Mouse (Mus musculus): ENCODE results near the gene Ecel1.

Ecel1 gene

GRCm38 (mm10) chr1:87170458-87170857 is 14.1 kb upstream of the Ecel1 start:
- no peak for DNase-seq (ENCODE audit: low spot score)

GRCm38 (mm10) chr1:87164796-87165184 is 8.5 kb upstream of the Ecel1 start:
- no peak for DNase-seq (ENCODE audit: low spot score)

DNA sequence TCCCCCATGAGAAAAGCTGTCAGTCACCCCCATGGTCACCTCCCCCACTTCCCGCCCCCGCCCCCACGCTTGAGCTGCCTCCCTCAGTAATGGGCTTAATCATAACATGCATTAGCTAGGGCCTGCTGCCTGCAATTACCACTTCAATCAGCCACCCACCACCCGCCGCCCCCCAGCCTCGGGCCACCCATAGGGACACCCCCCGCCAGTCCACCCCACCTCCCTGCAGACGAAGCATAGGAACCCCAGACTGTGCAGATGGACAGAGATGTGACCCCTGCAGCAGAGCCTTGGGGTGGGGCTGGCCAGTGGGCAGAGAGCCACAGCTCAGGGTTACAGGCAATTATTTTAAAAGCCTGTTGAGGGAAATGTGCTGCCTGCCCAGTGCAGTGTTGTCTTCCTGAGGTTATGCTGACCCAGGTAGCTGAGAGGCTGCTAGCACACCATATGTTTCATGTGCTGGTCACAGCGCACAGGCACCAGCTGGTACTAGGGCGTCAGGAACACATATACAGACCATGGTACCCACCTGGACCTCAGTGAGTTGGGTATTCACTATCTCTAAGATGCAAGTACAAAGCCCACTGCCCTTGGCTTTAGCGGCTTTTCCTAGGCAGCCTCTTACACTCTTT is 8.0 kb upstream of the Ecel1 start:
- DNase-seq (ENCODE audit: low spot score): no peak

DNA sequence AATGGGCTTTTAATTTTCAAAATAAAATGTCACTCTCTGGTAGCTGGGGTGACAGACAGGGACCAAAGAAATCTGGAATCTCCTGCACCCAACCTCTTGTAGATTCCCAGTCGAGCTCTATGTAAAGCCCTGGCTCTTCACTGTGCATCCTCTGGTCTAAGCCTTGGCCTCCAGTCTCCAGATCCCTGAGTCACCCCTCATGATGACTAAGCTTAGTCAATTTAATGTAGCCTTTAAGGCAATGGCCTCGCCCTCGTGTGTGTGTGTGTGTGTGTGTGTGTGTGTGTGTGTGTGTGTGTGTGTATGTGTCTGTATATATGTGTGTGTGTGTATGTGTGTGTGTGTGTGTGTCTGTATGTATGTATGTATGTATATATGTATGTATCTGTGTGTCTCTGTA is 3.1 kb upstream of the Ecel1 start:
- no peak for DNase-seq (ENCODE audit: low spot score)

- no peak for DNase-seq (ENCODE audit: low spot score)
Observed at GRCm38 (mm10) chr1:87155531-87156198, 656 bp downstream of the Ecel1 start.

GRCm38 (mm10) chr1:87154501-87155120 is 1.7 kb downstream of the Ecel1 start:
- DNase-seq (ENCODE audit: low spot score): no peak

DNA sequence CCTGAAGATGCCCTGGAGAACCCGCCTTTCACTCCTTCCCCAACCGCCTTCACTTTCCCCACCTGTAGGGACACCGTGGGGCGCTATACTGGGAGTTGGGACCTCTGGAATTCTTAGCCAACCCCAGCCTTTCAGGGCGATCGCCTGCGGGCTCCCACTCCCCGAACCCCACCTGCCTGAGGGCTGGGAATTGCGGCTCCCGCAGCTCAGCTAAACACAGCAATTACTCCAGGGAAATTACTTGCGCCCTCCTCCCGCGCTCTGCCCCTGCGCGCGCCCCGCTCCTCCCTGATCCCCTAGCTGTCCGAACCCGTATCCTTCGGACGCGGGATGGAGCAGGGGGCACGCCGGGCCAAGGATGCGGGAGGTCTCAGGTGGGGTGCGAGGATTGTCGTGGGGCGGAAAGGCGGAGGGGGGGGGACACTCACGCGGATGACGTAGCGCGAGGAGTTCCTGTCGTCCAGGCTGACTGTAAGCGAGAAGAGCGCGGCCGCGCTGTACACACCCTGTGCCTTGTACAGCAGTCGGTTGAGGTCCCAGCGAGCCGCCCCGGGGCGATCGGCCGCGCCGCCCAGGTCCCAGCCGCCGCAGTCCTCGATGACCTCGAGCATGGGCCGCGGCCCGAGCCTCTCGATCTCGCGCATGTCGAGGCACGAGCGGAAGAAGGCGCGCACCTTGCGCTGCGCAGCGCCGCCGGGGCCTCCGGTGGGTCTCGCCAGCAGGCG is 2.4 kb downstream of the Ecel1 start:
- DNase-seq (ENCODE audit: low spot score): no peak

DNA sequence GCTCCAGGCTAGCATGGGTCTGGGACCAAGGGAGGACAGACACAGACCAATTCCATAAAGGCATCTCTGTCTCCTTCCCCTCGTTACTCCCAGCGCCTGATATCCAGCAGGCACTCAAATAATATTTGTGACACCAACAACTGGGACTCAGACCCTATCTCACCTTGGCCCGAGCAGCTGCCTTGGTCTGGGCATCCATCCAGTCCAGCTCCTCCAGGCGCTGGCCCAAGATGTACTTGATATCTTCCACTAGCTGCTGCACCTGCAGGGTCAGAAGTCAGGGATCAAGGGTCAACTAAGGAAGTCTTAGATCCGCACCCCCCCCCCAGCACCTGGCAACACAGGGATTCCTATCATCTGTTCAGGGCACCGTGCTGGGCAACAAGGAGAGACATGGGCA is 5.0 kb downstream of the Ecel1 start:
- DNase-seq (ENCODE audit: low spot score): no peak

- DNase-seq (ENCODE audit: low spot score): no peak
Observed at GRCm38 (mm10) chr1:87149422-87149821, 6.9 kb downstream of the Ecel1 start.

DNA sequence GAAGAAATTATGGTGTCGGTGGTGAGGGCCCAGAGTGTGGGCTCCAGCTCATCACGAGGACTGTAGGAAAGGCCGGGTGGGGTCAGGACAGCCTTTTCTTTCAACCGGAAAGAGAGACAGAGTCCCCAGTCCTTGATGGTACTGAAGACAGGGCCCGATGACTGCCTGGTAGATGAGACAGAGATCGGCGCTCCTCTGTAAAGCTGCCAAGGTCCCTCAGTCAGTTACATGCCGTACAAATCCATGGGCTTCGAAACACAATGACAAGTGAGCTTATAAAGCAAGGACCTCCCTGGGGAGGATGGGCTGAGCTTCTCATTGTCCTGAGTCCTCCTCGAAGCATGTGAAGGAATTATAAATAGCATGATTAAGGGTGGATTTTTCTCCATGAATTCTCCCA is 13.2 kb downstream of the Ecel1 start:
- no peak for DNase-seq (ENCODE audit: low spot score)

GRCm38 (mm10) chr1:87142456-87142855 is 13.9 kb downstream of the Ecel1 start:
- no peak for DNase-seq (ENCODE audit: low spot score)

DNA sequence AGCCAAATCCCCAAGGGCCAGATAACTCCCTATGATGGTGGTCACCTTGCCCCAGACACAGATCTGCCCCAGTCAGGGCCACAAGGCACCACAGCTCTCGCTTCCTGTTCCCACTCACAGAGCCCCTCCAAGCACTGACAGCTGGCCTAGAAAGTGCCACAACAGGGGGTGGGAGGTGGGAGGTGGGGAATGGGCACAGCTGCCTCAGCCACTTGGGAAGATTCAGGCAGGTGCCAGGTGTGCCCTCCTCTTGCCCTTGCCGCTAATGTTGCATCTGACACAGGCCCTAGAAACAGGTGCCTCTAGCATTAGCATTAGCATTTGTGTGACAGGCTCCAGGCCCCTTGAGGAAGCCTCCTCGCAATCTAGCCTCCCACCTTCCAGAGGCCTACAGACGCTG is 14.8 kb downstream of the Ecel1 start:
- no peak for DNase-seq (ENCODE audit: low spot score)

- no peak for DNase-seq (ENCODE audit: low spot score)
Observed at GRCm38 (mm10) chr1:87131803-87132202, 24.5 kb downstream of the Ecel1 start.

GRCm38 (mm10) chr1:87127206-87128030 is 28.9 kb downstream of the Ecel1 start:
- no peak for DNase-seq (ENCODE audit: low spot score)

DNA sequence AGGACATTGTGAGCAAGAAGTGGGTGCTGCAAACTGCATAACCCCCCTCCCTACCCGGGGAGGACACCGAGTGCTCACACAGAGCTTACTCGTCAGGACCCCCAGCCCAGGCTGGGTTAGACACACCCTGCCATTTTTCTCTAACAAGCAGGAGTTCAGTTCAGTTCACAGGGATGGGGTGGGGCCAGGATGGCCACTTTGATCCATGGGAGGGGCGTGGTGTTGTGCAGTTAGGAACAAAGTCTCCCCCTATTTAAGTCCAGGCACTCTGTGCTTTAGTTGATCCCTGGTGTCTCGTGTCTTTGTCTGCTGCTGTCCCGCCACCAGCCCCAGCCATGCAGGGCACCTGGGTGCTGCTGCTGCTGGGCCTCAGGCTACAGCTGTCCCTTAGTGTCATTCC is 31.6 kb downstream of the Ecel1 start, which contains the start of gene Akp3:
Gene Akp3 (plus strand): TSS at position 301 of the 400 bp plus-strand sequence.
- DNase-seq (ENCODE audit: low spot score): no peak

DNA sequence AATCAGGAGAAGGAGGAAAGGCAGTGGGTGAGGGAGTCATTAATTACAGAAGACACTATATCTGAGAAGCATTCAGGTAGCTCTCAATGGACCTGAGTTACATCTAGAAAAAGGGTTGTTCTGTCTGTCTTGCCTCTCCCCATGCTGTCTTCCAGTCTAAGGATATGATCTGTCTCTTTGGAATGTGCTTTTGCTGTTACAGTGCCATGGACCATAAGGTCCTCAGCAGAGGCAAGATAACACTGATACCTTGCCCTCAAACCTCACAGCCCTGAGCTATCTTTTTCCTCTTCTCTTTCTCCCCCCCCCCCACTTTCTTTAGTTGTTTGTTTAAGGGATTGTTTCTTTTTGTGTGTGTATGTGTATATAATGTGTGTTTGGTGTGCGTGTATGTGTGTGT is 41.5 kb downstream of the Ecel1 start:
- no peak for DNase-seq (ENCODE audit: low spot score)

DNA sequence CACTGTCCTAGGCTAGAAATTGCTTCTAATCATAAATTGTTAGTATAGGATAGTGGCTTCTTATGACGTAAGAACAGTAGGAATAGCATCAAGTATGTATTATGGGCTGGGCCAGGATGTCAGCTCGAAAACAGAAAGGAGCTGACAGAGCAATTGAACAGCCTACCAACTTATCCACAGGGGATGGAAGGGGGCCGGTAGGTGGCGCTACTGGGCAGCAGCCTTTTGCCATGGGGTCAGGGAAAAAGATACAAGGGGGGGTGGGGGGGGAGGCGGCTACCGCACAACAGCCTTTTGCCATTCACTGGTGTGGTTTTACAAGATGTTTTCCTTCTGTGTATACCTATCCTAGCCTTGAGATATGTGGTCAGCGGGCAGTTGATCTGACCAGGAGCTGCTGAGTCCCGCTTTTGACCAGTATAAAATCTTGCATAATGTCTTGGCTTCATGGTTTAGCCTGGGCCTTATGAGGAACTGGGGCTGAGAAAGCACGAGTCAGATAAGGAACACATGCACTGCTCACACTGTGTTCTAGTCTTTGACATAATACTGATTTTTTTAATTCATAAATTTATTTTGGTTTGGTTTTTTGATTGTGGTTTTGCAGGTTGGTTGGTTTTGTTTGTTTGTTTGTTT is 44.5 kb downstream of the Ecel1 start:
- DNase-seq (ENCODE audit: low spot score): no peak

- no peak for DNase-seq (ENCODE audit: low spot score)
Observed at GRCm38 (mm10) chr1:87108564-87108963, 47.8 kb downstream of the Ecel1 start.

- DNase-seq (ENCODE audit: low spot score): no peak
Observed at GRCm38 (mm10) chr1:87106536-87106935, 49.8 kb downstream of the Ecel1 start.

GRCm38 (mm10) chr1:87103936-87104335 is 52.4 kb downstream of the Ecel1 start:
- DNase-seq (ENCODE audit: low spot score): no peak

DNA sequence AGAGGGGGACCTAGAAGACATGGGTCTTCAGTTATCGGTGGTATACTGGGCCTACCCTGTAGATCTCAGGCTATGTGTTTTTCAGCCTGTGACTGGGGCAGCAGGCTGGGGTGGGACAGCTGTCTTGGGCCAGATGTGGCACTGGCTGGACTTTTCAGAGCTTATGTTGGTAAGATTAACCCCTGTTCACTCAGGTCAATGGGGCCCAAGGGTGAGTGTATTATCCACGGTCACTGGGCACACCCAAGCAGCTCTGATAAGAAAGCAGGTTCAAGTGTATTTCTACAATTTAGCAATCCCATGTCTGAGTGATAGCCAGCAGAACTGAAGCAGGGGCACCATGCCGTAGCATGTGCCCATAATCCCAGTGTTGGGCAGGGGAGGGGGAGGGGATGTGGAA is 54.2 kb downstream of the Ecel1 start:
- no peak for DNase-seq (ENCODE audit: low spot score)

Data from c-Kit-positive CD71-positive TER-119-positive erythroid progenitor cells, embryonic 14.5 days (primary cell).